Mouse (Mus musculus) right cerebral cortex, postnatal 36 days (tissue): ENCODE measurements around the gene Atoh7.
A peak's percentile ranks its signal among the peaks of the same experiment; 100 is the strongest.

Experiments
- DNase-seq, 2 experiments: peaks; one replicate each; pipeline ENCODE4 v3.0.0; 2022; ENCODE audit warnings: low spot score in 2 of 2, mixed read lengths in 1 of 2

The Atoh7 gene

GRCm38 (mm10) chr10:63098191-63098590, 1.3 kb upstream of the Atoh7 start:
- no peak for DNase-seq

- DNase-seq = peak; percentile 57 to 75
Measured at GRCm38 (mm10) chr10:63099941-63100562, 601 bp downstream of the Atoh7 start.

GRCm38 (mm10) chr10:63100657-63101056, 1.2 kb downstream of the Atoh7 start:
- DNase-seq = no peak

- DNase-seq = no peak
Measured at GRCm38 (mm10) chr10:63113027-63113604, 13.7 kb downstream of the Atoh7 start.

- DNase-seq = no peak
Measured at GRCm38 (mm10) chr10:63113716-63114360, 14.4 kb downstream of the Atoh7 start.

GRCm38 (mm10) chr10:63115881-63116280, 16.4 kb downstream of the Atoh7 start:
- DNase-seq = no peak

GRCm38 (mm10) chr10:63116376-63116775, 16.9 kb downstream of the Atoh7 start:
- no peak for DNase-seq

- DNase-seq = no peak
Measured at GRCm38 (mm10) chr10:63117583-63117982, 18.1 kb downstream of the Atoh7 start.

- no peak for DNase-seq
Measured at GRCm38 (mm10) chr10:63119916-63120315, 20.5 kb downstream of the Atoh7 start.

- DNase-seq = no peak
Measured at GRCm38 (mm10) chr10:63121961-63122360, 22.5 kb downstream of the Atoh7 start.

- DNase-seq = peak in 1 of 2 experiments; percentile 48
Measured at GRCm38 (mm10) chr10:63122516-63122915, 23.1 kb downstream of the Atoh7 start.

- DNase-seq = no peak
Measured at GRCm38 (mm10) chr10:63123141-63123540, 23.7 kb downstream of the Atoh7 start.

GRCm38 (mm10) chr10:63124016-63124415, 24.6 kb downstream of the Atoh7 start:
- DNase-seq = no peak

GRCm38 (mm10) chr10:63125343-63125742, 25.9 kb downstream of the Atoh7 start:
- no peak for DNase-seq

- DNase-seq = no peak
Measured at GRCm38 (mm10) chr10:63126116-63126515, 26.7 kb downstream of the Atoh7 start.

GRCm38 (mm10) chr10:63127156-63127555, 27.7 kb downstream of the Atoh7 start:
- DNase-seq = no peak

GRCm38 (mm10) chr10:63128256-63128655, 28.8 kb downstream of the Atoh7 start:
- DNase-seq = peak; percentile 17 to 60

GRCm38 (mm10) chr10:63130500-63130899, 31.0 kb downstream of the Atoh7 start:
- DNase-seq = no peak

GRCm38 (mm10) chr10:63132356-63132755, 32.9 kb downstream of the Atoh7 start:
- DNase-seq = no peak

- DNase-seq = no peak
Measured at GRCm38 (mm10) chr10:63133326-63133725, 33.9 kb downstream of the Atoh7 start.

- no peak for DNase-seq
Measured at GRCm38 (mm10) chr10:63135680-63136079, 36.2 kb downstream of the Atoh7 start.

- no peak for DNase-seq
Measured at GRCm38 (mm10) chr10:63136436-63136835, 37.0 kb downstream of the Atoh7 start.

- DNase-seq = no peak
Measured at GRCm38 (mm10) chr10:63142660-63143059, 43.2 kb downstream of the Atoh7 start.
